Mouse (Mus musculus) 416B (cell line): ENCODE measurements around the gene N4bp2l1.
A peak's percentile ranks its signal among the peaks of the same experiment; 100 is the strongest.

Experiments
- DNase-seq: peaks from one replicate; pipeline ENCODE4 v3.0.0; 2011; ENCODE audit warnings: low read depth

Gene N4bp2l1

DNA sequence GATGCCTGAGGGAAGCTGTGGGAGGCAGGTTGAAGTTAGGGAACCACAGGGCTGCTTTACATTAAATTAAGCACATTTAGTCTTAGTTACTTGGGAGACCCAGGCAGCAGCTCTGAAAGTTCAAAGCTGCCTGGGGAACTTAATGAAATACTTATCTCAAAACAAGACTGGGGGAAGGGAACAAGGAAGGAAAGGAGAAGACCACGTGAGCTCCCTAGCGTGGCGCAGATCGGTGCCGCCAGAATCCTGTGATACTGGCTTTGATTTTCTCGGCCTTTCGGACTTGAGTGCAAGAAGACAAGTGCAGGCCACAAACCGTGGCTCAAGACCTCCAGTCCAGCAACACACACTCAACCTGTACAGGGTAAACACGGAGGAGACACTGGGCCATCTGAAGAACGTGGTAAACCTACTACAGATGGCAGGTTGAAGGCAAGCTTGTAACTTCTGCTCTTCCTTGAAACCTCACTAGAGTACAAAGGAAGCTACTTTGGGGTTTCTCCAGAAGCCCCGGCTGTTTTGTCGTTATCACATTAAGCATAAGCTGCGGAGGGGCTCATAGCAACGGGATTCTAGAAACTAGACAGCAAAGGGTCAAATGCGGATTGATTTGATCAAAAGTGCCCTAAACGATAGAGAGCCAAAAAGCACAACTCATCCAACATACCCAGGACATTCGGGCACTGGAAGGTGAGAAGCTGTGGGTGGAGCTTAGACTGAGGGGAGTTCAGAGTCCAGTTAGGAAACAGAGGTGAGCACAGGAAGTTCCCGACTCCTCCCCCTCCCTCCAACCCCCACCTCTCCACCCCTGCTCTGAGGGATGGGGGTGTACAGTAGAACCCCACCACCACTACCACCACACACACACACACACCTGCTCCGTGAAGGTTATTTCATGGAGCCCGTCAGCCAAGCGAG lies 1.5 kb upstream of the N4bp2l1 start:
- DNase-seq, result peak; percentile 42

DNA sequence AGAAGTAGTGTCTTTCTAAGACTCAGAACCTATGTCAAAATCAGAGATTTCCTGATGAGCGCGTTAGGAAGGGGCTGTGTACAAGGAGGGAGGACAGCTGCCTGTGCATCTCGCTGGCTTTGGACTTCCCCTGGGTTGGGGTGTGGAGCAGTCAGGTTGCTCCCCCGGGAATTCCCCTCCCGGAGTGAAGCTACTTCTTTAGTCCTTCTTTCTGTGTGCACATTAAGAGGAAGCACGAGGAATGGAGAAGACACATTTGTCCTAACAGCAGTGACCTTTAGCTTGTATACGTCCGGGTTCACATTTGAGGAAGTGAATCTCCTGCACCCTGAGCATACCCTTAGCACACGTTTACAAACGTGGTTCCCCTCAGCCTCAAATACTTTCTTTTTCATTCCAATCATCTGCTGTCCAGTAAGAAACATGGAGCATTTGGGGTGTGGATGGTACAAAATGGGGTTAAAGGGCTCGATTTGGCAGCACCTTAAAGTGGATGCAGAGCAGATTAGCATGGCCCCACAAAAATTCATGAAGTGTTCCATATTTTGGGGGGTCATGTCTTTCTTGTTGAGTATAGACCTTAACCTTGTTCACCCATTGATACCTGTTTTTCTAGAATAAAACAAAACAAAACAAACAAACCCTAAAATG lies 1.5 kb downstream of the N4bp2l1 start:
- peak; percentile 49 for DNase-seq

DNA sequence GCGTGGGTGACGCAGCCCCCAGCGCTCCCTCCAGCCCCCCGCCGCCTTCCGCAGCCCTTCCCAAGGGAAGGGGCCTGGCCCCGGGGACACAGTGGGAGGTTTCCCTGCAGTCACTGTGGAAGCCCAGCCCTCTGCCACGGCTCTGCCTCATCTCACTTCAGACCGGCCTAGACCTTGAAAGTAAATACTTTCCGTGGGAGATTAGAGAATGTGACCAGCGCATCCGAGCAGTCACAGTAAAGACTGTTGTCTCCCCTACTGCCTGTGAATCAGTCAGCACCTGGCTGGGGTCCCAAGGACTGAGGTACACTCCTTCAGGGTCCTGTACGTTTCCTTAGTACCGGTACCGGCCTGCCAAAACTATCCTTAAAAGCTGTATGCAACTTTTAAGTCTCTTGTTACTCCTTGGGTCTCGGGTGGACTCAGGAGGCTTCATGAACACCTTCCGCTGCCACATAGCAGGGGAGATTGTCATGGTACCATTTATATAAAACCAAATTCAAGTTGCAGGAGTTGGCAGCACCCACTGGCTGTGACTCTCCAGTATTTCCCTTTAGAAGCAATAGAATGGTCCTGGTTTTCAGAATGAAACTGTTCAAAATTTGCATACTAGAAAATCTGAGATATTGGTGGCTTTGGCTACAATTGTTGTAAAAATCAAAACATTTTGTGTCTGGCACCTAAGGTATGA lies 2.2 kb downstream of the N4bp2l1 start:
- peak; percentile 29 for DNase-seq

DNA sequence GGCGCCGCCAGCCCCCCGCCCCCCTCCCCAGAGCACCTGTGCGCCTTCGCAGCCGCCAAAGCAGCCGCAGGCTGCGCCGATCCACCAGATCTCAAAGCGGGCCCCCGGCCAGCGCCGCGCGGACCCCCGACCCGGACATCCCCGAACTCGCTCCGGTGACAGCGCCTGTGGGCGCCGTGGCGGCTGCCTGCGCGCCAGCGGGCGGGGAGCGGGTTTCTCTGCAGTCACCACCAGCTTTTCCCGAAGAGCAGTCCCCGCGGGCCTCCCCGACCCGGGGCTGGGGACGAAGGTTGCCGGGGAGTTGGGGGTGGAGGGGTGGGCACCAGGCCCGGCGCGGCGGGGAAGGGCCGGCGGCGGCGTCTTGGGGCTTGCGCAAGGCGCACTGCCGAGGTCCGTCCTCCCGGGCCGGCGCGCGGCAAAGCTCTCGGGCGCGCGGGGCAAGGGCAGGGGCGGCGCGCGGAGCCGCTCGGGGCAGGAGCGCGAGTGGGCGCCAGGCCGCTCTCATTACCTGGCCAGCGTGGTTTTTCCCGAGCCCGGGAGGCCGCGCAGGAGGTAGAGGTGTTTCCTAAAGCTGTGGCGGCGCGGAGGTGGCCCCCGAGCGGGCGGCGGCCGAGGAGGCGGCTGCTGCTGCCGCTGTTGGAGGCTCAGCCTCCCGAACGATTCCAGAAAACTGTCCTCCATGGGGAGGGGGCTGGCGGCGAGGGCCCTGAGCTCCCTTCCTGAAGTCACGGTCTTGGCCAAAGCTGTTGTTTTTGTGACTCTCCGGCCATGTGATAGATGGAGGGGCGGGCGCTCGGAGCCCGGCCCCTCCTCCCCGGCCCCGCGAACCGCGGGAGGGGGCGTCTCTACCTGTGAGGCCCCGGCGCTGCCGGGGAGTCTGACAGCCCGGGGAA lies 3.0 kb downstream of the N4bp2l1 start:
- peak; percentile 54 for DNase-seq

DNA sequence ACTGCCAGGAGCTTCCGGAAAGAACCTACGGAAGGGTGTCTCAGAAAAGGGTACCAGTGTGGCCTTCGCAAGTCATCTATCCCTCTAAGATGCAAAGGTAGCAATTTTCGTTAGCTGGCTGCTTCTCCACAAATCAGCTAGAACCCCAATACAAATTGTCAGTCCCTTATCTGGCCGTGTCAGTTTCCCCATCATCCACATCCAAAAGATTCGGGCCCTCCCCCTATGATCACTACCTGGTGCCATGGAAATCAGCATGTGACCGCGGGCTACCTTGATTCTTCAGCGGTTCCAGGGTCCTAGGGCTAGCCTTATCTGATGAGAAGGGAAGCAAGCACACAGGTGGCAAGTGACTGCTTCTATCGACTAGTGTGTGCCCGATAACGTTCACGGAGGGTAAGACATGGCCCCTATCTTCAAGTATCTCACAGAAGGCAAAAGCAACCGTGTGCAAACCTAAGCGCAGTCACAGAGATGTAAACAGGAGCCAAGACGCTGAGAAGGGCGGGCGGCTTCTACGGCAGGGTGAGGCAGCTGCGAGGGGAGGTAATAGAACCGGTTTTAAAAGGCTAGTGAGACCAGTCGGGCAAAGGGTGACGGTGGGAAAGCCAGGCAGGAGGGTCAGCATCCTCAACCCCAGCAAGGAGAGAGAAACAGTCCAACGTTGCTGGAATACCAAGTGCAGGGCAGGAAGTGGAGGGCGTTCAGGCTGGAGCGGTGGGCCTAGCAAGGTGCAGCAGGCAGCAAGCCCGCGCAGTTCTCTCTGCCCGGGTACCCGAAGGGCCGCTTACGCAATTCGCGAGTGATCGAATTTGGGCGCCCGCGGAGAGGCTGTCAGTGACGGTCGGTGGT lies 3.9 kb downstream of the N4bp2l1 start:
- DNase-seq, result peak; percentile 46

DNA sequence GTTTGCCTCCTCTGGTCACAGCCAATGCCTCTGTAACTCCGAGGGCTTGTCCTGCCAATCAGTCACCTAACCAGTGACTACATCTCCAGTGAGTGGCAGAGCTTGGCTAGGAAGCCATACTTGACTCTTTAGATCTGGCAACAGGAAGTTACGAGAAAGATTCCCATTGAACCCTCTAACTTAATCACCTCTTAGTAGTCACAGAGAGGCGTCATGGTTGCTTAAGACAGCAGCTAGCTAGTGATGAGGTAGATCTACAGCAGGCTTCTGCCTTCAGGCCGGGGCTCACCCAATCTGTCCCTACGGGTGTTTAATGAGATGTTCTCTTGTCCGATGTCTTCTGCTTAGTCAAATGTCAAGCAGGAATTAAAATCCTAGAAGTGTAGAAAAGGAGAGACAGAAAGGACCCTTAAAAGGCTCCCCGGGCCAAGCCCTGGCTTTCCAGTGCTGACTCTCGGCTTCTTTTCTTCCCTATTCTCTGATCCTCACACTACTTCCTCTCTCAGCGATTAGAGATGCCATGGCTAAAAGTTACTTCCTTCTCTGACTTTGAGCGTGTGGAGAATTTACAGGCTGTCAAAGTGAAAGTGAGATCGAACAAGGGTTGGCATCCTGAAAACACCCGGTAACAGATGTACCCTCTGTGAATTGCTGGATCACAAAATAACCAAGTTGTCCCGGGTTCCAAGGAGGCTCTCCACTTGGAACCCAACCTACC lies 4.6 kb downstream of the N4bp2l1 start:
- DNase-seq, result peak; percentile 62

DNA sequence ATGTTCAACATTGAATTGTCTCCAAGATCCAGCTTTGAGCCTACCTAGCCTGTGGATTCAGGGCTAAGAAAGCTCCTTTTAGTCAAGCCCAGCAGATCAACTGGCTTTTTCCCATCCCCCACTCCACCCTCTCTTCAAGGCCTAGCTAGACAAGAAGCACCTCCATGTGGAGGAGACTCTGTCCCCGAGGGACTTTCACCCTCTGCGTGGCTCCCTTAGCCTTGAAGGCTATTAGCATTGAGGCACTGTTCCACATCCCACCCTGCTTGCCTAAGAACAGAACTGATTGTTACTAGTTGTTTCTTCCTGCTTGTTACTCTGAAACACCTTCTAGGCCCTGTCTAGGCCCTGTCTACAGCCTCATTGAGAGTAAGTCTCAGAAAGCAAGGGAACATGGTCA lies 7.0 kb downstream of the N4bp2l1 start:
- DNase-seq, result no peak

DNA sequence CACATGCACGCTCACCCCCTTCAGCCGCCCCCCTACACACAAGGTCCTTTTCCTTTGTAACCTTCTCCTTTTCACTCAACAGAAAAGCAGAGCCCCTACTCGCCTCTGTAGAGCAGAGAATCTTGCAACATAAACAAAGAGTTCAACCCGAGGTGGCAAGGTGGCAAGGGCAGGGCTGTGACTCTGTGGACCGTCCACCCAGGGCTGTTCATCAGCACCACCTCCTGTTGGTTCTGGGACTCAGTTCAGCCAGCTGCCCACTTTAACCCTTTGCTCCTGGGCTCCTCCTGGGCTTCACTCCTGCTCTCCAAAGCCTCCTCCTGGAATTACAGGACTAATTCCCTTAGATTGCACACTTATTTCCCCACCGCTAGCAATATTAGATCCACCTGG lies 12.7 kb downstream of the N4bp2l1 start:
- DNase-seq, result no peak

DNA sequence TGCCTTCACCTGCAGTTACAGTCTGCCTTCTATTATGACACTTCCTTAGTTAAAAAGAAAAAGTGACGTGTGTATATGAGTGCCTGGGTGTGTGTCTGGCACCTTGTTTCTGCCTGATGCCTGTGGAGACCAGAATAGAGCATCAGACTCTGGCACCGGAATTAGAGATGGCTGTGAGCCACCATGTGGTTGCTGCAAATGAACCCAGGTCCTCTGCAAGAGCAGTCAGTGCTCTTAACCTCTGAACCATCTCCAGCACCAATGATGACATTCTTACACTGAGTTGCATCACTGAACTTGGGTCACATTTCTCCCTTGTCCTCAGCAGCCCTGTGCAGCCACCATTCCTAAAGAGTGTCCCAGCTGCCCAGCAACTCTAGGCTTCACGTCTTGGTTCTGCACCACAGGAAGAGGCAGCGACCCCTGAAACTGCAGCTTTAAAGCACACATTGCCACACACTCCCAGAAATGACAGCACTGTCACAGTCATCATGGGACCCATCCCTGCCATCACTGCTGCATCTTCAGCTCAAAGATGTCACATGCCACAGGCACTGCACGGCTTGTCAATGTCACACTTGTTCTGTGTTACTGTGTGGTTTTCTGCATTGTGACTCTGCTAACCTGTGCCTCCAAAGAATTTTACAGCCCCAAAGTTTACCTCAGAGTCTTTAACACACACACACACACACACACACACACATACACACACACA lies 13.2 kb downstream of the N4bp2l1 start:
- peak; percentile 61 for DNase-seq

DNA sequence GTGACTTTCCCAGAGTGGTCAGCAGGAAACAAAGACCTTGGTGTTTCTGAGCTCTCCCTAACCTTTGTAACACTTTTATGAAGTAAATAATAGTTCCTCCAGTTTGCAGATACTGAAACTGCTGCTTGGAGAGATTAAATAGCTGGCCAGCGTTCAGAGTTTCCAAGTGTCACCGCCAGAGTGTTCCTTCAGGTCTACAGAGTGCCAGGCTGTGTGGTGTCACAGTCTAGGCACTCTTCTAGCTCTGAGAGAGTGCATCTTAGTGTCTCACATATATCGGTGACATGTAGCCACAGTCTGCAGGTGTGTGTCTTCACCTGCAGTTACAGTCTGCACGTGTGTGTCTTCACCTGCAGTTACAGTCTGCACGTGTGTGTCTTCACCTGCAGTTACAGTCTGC lies 13.8 kb downstream of the N4bp2l1 start:
- DNase-seq, result no peak

DNA sequence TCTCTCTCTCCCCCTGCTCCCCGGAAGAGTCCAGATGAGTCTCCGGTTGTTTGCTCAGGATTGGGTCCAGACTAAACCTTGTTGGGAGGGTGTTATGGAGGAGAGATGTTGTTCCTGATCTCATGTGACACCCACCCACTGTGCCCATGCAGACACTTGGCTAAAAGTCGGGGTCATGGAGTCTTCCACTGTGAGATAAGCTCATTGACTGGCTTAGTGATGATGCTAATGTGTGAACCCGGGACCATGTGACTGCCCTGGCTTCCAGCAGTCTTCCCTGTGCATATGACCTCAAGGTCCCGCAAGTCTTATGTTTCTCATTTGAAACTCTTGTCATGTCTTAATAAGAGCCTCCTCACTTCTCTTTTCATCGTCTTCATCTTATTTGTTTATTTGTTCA lies 15.8 kb downstream of the N4bp2l1 start:
- DNase-seq, result no peak

DNA sequence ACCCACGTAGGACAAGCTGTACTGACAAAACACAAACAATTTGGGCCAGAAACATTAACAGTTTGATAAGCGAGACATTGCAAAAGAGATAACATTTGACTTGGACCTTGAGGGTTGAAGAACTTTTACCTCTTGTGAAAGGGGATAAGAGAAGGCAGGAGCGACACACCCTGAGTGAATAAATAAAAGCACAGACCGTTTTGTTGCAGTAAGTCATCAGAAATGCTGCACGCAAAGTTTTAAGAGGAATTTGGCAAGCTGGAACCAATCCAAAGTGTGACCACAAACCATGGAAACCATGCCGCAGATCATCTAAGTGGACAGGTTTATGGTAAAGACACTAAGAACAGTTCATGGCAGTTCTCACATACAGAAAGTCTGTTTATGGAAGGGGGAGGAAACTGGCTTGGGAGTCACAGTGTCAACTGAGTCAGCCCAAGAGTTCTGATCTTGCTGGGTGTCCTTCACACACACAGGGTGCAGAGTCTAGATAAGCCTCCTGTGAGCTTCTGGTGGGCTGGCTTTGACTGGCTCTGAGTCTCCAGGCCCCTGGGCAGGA lies 18.3 kb downstream of the N4bp2l1 start:
- DNase-seq, result peak; percentile 79

DNA sequence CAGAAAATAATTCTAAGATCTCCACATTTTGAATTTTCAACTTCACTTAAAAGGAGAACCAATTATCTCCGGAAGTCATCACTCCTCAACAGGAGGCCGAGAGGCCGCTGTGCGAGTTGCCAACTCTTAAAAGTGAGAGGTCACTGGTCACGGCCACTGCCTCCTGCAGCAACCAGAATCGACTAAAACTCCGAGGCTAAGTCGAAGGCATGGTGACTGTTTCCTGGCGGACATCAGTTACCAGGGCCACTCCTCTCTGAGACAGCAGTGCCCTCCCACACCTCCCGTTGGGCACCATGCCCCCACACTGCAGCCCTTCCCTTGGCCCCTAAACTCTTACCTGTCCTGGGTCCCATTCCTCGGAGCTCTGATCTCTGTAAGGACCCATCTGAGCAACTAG lies 20.2 kb downstream of the N4bp2l1 start:
- DNase-seq, result no peak

DNA sequence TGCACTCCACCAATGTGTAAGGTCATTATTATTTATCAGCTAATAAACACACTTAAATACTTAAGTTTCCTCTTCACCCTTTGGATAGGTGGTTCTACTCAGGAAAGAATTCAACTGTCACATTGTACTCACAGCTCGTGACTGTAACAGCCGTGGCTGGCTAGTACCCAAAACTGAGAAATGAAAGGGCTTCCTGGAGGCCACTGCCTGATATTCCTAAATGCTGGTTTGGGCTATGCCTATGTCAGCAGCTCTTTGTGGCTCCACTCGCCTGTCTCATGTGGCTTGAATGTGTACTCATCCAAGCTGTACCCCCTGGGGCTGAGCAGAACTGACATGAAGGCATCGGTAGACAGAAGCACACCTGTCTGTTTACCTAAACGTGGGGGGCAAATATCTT lies 22.1 kb downstream of the N4bp2l1 start:
- no peak for DNase-seq

DNA sequence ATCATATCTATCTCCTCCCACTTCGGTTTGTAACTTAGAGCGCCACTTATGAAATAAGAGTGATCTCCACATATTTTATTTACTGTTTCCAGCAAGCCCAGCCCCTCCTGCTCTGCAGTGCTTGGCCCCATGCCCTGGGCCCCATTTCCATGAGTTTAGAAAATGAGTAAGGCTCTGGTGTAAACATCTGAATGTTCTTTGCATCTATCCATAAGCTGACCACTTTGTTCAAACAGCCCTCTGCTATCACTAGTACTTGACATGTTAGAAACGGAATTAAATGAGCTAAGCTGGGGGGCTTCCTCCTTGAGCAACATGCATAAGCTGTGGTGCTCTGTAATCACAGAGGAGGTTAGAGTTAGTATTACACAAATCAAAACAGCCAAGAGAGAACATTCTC lies 22.6 kb downstream of the N4bp2l1 start:
- no peak for DNase-seq

DNA sequence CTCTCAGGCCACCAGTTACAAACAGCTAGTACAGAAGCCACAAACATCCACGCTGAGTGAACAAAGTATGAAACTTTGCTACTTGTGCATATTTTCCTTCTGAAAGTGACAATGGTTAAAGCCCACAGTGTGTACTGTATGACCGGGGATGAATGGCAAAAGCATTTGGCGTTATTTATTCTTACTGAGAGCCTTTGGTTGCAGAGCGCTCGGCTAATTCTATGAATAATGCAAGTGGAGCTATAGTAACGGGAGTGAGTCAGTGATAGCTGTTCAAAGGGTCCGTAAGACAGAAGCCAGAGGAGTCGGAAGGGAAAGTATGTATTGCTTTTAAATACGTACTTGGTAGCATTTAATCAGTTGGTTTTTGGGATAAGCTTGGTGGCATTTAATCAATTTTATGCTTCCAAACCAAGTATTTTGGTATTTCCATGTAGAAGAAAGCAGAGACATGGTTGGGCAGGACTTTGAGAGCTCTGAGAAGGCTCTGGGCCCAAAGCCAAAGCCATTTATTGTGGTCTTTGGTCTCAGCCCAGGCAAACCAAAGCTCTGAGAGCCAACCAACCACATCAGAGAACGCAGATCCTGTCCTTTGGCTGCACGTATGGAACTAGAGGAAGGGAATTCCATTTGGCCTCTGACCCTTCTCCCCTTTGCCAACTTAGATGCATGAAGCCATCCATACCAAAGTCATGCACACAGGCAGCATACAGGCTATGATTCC lies 26.3 kb downstream of the N4bp2l1 start:
- no peak for DNase-seq

DNA sequence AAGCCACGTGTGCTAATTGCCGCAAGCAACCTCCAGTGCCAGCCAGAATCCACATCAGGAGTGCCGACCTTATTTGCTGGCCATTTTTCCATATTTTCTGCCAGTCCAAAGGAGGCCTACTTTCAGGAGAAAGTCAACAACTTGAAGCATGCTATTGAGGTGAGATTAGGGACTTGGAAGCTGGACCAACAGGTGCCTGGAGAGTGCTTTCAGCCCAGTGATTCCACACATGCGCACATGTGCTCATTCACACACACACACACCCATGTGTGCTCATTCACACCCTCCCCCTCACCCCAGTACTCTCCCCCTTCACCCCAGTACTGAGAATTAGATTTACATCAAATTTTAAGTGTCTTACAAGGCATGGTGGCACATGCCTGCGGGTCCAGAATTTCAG lies 30.0 kb downstream of the N4bp2l1 start:
- no peak for DNase-seq

DNA sequence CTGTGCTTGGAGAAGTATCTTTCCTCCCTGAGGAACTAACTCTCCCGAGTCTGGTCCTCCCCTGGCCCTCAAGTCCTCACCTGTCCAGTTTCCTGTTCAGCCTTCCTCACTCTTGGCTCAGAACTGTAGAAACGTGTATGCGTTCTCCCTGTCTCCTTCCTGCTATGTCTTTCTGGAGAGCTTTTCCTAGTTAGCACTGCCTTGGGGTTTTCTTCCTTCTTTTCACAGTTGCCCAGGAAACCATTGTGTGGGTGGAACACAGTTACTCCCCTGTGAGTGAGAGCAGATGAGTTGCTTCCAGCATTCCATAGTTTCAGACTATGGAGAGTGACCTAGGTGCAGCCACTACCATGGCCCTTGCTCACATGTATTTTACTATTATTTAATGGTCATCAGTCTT lies 30.8 kb downstream of the N4bp2l1 start:
- no peak for DNase-seq

DNA sequence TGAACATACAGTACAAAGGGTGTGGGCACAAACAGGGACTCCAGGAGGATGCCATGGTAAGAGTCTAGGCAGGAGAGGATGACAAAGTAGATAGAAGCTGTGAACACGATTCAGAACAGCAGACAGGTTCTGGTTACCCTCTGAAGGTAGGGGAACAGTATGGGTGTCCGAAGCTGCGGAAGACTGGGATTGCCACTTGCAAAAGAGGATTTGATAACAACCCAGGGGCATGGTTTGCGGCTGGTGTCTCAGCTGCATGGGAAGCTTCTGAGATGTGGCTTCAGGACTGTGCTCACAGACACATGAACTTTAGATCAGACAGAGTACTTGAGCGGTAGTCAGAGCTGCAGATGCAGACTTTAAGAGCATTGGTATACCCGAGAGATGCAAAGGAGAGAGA lies 32.6 kb downstream of the N4bp2l1 start:
- DNase-seq, result no peak
